Mouse (Mus musculus) yolk sac, embryonic 10.5 days (tissue): ENCODE data around the gene Scnm1.

ENCODE experiments used
- DNase-seq: peaks from one replicate; pipeline ENCODE4 v3.0.0-alpha.2; 2017; ENCODE audit warnings: low spot score

Gene Scnm1

DNA sequence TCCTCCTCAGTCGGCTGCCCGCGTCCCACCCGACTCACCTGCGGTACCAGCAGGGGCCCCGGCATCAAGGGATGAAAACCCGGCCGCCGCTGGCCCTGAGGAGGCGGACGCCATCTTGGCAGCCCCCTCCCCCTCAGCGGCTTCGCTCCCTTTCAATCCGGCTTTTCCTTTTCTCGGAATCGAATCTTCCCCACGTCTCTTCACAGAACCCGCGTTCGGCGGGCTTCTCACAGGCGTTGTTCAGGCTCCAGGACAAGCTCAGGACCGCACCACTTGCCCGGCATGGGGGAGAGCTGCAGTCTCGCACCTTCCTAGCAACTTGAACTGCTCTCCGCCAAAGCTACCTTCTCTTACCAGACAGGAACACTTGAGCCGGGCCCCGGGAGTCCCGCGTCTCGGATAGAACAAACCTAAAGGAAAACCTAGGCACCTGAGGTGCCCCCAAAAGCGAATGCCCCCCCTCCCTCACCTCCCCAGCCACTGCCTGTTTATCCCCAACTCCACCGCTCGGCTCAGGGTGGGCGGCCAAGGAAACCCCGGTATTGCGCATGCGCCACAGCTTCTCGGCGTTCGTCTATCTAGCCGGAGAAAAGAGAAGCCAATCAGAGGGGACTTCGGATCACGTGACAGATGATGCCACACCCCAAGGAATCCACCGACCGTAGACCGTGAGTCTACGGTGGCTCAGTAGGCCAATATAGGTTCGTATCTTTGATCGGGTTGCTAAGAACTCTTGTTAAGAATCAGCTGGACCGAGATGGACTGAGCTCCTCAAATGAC lies 27.3 kb downstream of the Scnm1 start, which contains the start of gene Pip5k1a:
Gene Pip5k1a, minus strand, starts transcription at position 593 of the 780 bp plus-strand sequence.
- DNase-seq = peak; percentile 97

DNA sequence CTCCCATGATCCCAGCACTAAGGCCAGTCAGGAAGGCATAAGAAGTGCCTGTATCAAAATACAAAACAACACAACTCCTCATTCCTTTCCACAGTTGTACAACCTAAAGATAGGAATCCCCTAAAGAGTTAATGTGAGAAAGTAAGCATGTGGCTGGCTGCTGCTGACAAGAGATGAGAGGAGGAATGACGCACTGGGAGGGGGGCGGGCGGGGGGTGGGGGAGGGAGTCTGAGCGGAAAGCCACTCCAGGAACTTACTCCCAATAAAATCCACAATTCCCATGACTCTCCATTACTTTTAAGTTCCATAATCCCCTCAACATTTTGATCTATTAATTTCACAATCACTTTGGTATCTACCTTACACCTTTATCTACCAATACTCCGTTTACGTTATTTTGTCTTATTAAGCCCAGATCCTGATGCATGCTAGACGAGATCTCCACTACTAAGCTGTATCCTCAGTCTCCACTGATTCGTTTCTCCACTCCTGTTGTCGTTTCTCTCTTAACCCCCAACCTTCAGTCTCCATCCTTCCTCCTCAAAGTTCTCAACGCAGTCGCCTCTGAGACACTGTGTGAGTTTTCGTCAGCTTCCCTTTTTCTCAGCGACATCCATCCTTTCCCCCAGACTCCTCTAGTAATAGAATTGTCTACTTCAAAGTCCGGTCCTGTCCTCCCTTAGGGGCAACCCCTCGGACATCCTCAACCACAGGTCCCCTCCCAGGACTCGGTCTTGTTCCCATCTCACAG lies 28.0 kb downstream of the Scnm1 start:
- DNase-seq = no peak

DNA sequence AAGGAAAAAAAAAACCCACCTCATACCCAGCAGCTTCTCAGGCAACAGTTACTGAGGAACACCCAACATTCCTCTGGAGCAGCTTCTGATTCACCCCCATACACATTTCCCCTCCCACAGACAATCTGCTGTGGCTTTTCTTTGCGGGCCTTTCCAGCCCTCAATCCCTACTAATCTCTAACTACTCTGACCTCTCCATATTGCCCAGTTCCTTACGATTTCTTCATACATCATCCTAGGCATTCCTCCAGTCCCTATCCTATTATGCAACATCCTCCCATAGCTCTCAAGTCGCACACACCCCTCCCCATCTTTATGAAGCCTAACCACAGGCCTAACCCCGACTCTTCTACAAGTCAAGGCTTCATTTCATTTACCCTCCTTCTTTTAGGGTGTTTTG lies 28.7 kb downstream of the Scnm1 start:
- DNase-seq = no peak

DNA sequence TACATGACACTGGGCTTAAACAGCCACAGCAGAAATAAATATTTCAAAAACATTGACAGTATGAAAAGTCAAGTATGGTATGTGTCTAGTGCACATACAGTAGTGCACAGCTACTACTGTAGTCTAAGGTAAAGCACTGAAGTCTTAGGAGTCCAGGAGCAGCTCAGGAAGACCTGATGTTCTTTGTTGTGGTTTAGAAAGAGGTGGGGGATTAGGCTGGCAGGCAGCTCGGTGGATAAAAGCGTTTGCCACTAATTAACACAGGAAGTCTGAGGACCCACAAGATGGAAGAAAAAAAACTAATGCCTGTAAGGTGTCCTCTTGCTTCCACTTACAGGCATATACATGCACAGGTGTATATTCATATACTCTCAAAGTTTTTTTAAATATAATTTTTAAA lies 33.0 kb downstream of the Scnm1 start:
- no peak for DNase-seq

DNA sequence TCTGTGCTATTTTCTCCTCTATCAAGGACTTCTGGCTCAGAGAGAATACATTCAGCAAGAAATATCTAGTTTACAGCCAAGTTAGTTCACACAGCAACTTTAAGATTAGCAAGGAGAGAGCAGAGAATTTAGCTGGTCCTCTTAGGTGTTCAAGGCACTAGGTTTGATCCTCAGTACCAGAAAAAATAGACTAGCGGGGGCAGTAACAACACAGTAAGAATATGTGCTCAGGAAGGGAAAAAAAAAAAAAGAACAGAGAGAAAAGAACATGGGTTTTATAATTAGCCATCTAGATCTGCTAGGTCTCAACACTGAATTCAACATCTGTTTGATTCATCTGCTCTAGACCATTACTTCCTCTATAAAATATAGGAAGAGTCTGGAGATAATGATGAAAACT lies 45.7 kb downstream of the Scnm1 start:
- DNase-seq = no peak
